Mouse (Mus musculus) neural tube, embryonic 10.5 days (tissue): ENCODE measurements around the gene Sval1.

Experiments
- DNase-seq: peaks from one replicate; pipeline ENCODE4 v3.0.0-alpha.2; 2017; ENCODE audit warnings: low spot score; ENCODE audit errors: extremely low spot score

Gene Sval1

GRCm38 (mm10) chr6:41951330-41951729 lies at the start of gene Sval1:
Gene Sval1, plus strand, starts transcription at chr6:41951630.
- no peak for DNase-seq

- no peak for DNase-seq
Measured at GRCm38 (mm10) chr6:41911625-41912024, 39.8 kb upstream of the Sval1 start.

- DNase-seq = no peak
Measured at GRCm38 (mm10) chr6:41914883-41915282, 36.5 kb upstream of the Sval1 start.

DNA sequence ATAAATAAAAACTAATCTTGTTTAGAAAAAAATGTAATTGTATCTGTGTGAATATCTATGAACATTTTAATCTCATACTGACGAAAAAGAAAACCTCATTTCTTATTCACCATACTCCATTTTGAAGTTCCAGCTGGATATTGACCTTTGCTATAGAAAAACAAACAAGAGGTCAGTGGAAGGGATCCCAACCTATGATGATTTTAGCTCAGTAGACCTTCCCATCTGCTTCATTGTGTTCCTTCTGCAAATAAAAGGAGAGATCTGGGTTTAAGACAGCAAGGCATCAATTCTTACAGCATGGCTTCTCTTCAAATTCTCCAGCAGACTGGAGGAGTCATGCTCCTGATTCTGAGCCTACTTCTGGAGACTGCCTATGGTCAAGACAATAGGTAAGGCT lies 16.4 kb downstream of the Sval1 start, which contains the start of gene Sval3:
Gene Sval3, plus strand, starts transcription at position 301 of the 400 bp plus-strand sequence.
- no peak for DNase-seq
